In the genomic region with DNA sequence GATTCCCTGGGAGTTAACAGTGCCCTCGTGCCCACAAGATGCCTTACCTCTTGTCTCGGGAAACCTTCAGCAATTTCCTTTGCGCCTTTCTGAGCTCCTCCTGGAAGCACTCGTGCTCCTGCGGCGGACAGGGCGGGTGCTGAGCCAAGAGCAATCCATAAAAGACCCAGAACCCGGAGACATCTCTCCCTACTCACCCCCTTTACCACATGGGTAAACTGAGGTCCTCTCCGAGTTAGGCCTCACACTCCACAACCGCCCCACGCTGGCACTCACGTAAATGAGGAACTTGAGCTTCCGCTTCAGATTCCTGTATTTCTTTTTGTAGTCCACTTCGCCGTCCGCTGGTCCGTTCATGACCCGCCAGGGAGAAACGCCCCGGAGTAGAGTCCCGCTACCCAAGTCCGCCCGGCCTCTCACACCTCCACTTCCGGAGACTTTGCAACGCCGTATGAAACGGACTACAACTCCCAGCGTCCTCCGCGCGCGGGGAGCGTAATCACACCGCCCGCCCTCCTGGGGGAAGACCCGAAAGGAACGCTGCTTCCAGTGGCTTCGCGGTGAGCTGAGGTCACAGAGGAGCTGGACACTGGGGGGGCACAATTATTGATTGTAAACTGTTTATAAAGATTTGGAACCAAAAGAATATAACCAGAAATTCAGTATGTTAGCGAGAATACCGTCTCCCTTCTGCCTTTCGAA, we compare ENCODE assay signal across 8 mouse cellular contexts. TPM values are rescaled to one million over a fixed set of nuclear protein-coding genes. Genes with fewer than 3 reads are reported as not detected.
DNase-seq lines count a peak whose midpoint lies in the region; ATAC-seq lines count a peak whose summit lies in the region.

Gene Hirip3, plus strand, starts transcription at position 544 of the 702 bp plus-strand sequence.

- H3K27ac ChIP-seq in hindbrain, embryonic 15.5 days (replicated peaks): peak within 1 kb of the TSS; percentile 91

- peak; percentile 86 for ATAC-seq in hindbrain, embryonic 15.5 days (ENCODE audit: low FRiP score, low read depth)

- H3K4me3 ChIP-seq in hindbrain, embryonic 15.5 days: peak within 1 kb of the TSS; percentile 81

- no peaks in the 10 kb centered on the region for H3K27me3 ChIP-seq in hindbrain, embryonic 15.5 days

- H3K4me2 ChIP-seq in hindbrain, embryonic 15.5 days: peak within 1 kb of the TSS; percentile 86

- H3K9me3 ChIP-seq in hindbrain, embryonic 15.5 days: no peaks in the 10 kb centered on the region

- DNase-seq in R1 (ENCODE audit: low read depth, low spot score): peak; percentile 97
- DNase-seq in cerebellum, postnatal 25 days: peak; percentile 96 to 98
- DNase-seq in frontal cortex, postnatal 36 days (ENCODE audit: low spot score in 2 of 2): peak; percentile 96
- peak; percentile 85 for DNase-seq in left cerebral cortex, adult 11 months (ENCODE audit: low spot score)
- peak; percentile 96 for DNase-seq in lung, postnatal 4 days
- DNase-seq in retina, postnatal 7 days (ENCODE audit: low read depth, low spot score): peak; percentile 88
- DNase-seq in urinary bladder, adult 2 months (ENCODE audit: low spot score): peak; percentile 86

- WGBS in hindbrain, embryonic 15.5 days: 3% methylated on average over 42 of the region's 42 CpGs

- peak within 1 kb of the TSS; percentile 58 for H3K9ac ChIP-seq in hindbrain, embryonic 15.5 days

- H3K4me1 ChIP-seq in hindbrain, embryonic 15.5 days (replicated peaks): peaks cover 30% of the 10 kb centered on the region

- H3K36me3 ChIP-seq in hindbrain, embryonic 15.5 days: peaks cover 34% of the 10 kb centered on the region

RNA-seq across cellular contexts. Expression of gene Hirip3, which starts in this region (rescaled TPM):
- polyA plus RNA-seq in hindbrain, embryonic 15.5 days (2015; fragmentation: Nextera tagmentation; extraction: Ambion mirVana): 22.6 and 24.0 TPM in 2 replicates
- polyA plus RNA-seq in urinary bladder, adult 2 months (2012; rRNA removed): 18.0 and 21.0 TPM in 2 replicates

Comparison
In these comparisons a context has a peak if more than half of its experiments do, and no peak if none do; other contexts are left out.
1. Peak in every context shown above with its lines: DNase-seq, ATAC-seq, H3K4me3 ChIP-seq and H3K27ac ChIP-seq.